In the genomic region with DNA sequence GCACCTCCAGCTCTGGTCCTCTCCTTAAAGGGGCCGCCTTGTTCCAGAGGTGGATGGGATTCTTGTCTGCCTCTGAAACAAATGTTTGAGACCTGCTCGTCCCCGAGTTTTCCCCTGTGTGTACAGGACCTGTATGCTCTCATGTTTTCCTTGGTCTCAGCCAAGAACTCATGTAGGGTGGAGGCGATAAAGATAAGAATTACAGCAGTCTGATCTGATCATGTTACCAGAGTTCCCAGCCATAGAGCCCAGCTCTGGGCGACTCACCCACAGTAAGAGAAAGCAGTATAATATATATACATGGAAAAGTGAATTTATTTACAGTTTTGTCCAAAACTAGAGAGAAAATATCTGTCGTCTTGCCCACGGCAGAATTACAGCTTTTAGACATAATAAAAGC, we compare ENCODE assay signal across 24 mouse cellular contexts.
"Had no signal": no experiment of that assay in that cellular context is flagged by ENCODE, and none has a peak within 500 bp of the region (broad histone marks: within the 10 kb centered on the region; RNA-seq: fewer than 3 reads in every experiment).

No protein-coding gene starts in this region.

- H3K27me3 ChIP-seq: heart, embryonic 13.5 days; heart, embryonic 15.5 days; hindbrain, embryonic 13.5 days; hindbrain, embryonic 15.5 days; limb, embryonic 13.5 days; limb, embryonic 15.5 days; liver, embryonic 12.5 days had no signal

- DNase-seq: gastrocnemius, postnatal 14 days; gastrocnemius, postnatal 36 days; heart, adult 11 months; heart, adult 2 months; heart, postnatal 14 days; heart, postnatal 36 days; kidney, adult 18-20 months; kidney, adult 8-10 months; kidney, postnatal 25 days; kidney, postnatal 4 days; layer of hippocampus, postnatal 36 days; left cerebral cortex, postnatal 4 days had no signal

- H3K9ac ChIP-seq: heart, embryonic 13.5 days; heart, embryonic 15.5 days; hindbrain, embryonic 13.5 days; hindbrain, embryonic 15.5 days; limb, embryonic 13.5 days; limb, embryonic 15.5 days; liver, embryonic 12.5 days; liver, embryonic 14.5 days had no signal

- H3K36me3 ChIP-seq: heart, embryonic 15.5 days; hindbrain, embryonic 13.5 days; hindbrain, embryonic 15.5 days; limb, embryonic 13.5 days; limb, embryonic 15.5 days; liver, embryonic 12.5 days had no signal

- H3K27ac ChIP-seq: heart, adult 2 months; heart, embryonic 13.5 days; heart, embryonic 15.5 days; hindbrain, embryonic 13.5 days; hindbrain, embryonic 15.5 days; hindbrain, postnatal 0 days; kidney, postnatal 0 days; layer of hippocampus, adult 2 months; limb, embryonic 13.5 days; limb, embryonic 15.5 days; liver, embryonic 12.5 days; liver, embryonic 14.5 days had no signal

- H3K9me3 ChIP-seq: heart, embryonic 13.5 days; heart, embryonic 15.5 days; hindbrain, embryonic 13.5 days; hindbrain, embryonic 15.5 days; limb, embryonic 13.5 days; limb, embryonic 15.5 days; liver, embryonic 12.5 days had no signal

- ATAC-seq: hindbrain, postnatal 0 days; liver, embryonic 12.5 days had no signal

- H3K4me3 ChIP-seq: heart, adult 2 months; heart, embryonic 13.5 days; heart, embryonic 15.5 days; hindbrain, embryonic 13.5 days; hindbrain, embryonic 15.5 days; layer of hippocampus, adult 2 months; limb, embryonic 13.5 days; limb, embryonic 15.5 days; liver, embryonic 12.5 days had no signal

- H3K4me2 ChIP-seq: heart, embryonic 11.5 days; heart, embryonic 13.5 days; heart, embryonic 15.5 days; hindbrain, embryonic 13.5 days; hindbrain, embryonic 15.5 days; limb, embryonic 13.5 days; limb, embryonic 15.5 days; liver, embryonic 12.5 days had no signal

- H3K4me1 ChIP-seq: hindbrain, embryonic 15.5 days had no signal
